Mouse (Mus musculus) urinary bladder, postnatal 4 days (tissue): ENCODE results near the gene Klk11.

Experiments used
- DNase-seq, 2 experiments: peaks; one replicate each; pipeline ENCODE4 v3.0.0; 2021 to 2022; ENCODE audit warnings: low spot score in 2 of 2

Klk11 gene

DNA sequence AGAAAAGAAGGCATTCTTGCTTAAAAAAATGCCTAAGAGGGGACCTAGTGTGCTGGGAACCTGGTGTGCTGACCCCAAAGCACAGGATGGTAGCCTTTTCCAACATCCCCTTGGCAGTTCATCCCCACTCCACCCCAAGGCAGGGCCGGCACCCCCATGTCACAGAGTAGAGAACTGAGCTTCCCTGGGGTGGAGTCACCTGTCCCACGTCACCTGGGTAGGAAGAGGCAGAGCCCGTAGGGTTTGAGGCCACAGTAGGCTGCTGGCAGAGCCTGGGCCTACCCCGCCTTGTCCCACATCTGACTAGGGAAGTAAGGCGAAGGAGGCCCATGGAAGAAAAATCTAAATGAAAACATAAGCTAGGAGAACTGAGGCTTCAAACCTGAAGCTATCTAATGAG is at the start of gene Klk11:
Gene Klk11, plus strand, starts transcription at position 241 of the 400 bp plus-strand sequence.
- DNase-seq, result peak; percentile 13 to 58

DNA sequence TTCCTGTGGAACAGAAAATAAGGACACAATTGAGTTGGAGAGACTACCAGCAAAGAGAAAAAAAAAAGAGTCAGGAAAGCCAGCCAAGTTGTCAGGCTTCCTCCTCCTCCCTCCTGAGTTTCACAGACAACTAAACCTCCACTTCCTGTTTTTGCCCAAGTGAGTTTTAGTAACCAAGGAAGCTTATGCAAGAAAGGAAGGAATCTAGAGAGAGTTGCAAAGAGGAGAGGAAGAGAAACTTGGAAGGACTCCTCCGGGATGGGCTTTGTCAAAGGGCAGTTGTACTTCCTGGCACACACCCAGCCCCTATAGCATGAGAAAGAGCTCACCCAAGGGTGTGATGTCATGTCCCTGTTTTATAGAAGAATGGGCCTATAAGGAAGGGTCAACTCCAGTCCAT is 26.6 kb upstream of the Klk11 start:
- no peak for DNase-seq

DNA sequence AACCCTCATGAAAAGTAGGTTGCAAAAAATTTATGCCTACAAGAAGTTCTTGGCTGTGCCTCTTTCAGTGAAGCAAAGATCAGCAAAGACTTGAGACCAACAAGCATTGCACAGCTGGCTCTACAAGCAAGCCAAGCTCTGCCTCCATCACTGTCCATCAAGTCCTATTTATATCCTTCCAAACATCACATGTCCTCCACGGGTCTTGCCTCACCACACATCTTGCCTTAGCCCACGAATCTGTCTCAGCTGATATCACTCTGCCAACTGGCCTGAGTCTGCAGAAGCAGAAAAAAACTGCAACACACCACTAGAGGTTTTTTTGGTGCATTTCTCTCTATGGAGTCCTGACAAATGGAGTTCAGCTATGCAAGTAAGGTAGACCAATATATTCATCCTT is 21.6 kb upstream of the Klk11 start:
- DNase-seq, result no peak

DNA sequence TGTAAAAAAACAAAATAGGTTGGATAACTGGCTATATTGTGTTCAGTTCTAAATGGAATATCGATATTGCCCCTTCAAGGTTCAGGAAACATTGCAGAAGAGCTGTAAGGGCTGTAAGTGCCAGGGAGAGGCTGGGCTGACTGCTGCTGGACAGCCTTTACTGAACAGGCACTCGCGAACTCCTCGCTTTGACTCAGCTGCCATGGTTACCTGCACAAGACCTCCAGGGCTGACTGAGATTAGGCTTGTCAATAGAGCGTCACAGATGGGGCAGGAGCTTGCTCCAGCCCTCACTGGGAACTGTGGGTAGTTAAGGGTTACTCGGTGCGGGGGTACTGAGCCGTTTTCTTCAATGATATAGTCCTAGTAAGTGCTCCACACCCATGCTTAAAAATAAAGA is 7.9 kb upstream of the Klk11 start:
- DNase-seq, result peak in 1 of 2 experiments; percentile 5

DNA sequence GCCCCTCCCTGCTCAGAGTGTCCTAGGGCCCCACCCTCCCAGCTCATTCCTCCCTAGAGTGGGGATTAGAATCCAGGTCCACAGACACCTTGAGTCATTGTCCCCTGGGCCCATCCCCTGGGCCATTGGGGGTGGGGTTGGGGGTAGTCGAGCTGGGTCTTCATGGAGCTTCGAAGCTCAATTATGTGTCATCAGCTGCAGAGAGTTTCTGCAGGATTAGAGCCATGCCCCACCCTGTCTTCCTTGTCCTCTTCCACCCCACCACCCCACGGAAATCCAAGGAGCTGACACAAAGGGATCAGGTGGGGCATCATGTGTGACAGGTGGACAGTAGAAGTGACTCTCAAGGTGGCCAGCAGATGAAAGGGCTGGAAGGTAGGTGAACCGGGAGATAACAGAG is 5.8 kb upstream of the Klk11 start, which contains the start of gene Klk12:
Gene Klk12, plus strand, starts transcription at position 301 of the 400 bp plus-strand sequence.
- DNase-seq, result peak in 1 of 2 experiments; percentile 13

DNA sequence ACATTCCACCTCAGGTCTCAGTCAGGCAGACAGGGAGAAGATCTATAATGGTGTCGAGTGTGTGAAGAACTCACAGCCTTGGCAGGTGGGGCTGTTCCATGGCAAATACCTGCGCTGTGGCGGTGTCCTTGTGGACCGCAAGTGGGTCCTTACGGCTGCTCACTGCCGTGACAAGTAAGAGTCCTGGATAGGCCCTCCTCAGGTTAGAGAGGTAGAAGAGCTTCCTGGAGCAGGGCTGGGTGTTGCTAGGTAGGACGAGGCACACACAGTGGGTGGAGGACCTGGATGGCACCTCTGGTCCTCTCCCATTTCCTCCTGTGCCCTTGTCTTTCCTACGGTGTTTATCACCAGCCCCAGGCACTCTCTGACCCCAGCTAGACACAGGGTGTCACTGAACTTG is 4.8 kb upstream of the Klk11 start:
- peak; percentile 14 to 52 for DNase-seq

DNA sequence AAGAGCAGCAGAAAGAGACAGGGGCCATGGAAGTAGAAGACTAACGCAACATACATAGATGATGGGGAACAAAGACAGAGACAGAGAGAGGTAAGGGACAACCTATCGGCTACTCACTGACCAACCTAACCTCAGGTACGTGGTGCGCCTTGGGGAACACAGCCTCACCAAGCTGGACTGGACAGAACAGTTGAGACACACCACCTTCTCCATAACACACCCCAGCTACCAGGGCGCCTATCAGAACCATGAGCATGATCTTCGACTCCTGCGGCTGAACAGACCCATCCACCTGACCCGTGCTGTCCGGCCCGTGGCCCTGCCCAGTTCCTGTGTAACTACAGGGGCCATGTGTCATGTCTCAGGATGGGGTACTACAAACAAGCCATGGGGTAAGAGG is 3.7 kb upstream of the Klk11 start:
- DNase-seq, result peak; percentile 15 to 47

DNA sequence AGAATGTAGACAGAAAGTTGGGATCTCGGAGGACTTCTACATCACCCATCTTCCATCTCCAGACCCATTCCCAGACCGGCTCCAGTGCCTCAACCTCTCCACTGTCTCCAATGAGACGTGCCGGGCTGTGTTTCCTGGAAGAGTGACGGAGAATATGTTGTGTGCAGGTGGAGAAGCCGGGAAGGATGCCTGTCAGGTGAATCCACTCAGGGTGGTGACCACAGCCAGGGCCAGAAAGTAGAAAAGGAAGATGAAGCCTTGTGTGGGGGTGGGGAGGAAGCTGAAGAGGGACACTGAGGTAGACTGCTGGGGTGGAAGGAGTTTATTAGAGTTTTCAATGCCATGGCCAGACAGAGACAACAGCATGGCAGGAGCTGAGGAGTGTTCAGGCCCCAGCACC is 2.5 kb upstream of the Klk11 start:
- DNase-seq, result peak; percentile 5 to 52

DNA sequence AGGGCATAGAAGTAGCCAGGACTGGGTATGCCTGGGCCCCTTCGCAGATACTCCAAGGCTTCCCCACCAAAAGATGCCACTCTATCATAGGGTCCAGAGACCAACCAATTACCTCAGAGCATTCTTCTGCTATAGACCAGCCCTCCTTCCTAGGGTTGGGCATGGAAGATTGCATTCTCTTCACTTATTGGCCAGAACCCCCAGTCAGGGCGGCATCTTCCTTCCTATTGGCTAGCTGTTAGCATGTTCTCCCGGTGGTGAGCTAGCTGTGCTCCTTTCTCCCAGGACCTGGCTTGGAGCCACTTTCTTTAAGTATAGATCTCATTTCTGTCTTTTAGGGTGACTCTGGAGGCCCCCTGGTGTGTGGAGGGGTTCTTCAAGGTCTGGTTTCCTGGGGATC is 1.5 kb upstream of the Klk11 start:
- DNase-seq, result no peak

DNA sequence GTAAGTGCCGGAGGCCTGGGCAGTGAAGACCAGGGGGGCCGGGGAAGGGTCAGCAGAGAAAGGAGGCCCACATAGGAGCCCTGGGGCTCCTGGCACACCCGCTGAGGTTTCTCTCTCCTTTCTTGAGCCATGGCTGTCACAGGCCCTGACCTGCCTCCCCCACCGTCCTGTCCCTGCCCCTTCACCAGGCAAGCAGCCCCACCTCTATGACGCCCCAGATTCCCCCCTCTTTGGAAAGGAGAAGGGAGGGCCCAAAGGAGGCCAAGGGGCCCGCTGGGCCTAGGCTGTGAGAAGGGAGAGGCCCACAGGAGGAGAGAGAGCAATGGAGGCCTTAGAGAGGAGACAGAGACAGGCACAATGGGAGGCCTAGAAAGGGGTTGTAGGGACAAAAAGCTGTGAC is 398 bp downstream of the Klk11 start:
- peak; percentile 12 to 58 for DNase-seq

DNA sequence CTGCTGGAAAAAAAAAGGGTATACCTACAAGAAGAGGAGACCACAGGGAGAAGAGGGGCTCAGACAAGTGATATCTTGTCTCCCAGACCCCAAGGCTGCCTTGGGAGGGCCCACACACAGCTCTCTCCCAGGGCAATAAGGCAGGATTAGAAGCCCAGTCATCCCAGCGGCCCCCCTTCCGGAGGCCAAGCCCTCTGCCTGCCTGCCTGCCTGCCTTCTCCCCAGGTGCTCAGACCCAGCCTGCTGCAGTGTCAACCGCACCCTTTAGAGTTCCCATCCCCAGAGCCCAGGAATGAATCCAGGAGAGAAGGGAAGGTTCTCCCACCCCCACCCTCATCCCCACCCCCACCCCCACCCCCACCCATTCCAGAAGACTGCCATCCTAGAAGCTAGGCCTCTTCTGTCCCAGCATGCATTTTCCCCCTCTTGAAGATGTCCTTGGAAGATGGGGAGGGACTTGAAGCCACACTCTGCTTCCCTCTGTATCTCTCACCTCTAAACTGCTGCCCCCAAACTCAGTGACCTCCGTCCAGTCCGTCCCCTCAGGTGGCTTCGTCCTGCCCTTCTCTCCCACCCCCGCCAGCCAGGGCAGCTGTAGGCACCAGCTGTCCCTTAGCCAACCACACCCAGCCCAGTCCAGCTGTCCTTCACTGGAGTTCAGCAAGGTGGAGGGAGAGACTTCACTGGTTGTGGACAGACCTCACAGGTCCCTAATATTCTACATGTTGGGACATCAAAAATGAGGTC is 1.1 kb downstream of the Klk11 start:
- DNase-seq, result peak; percentile 13 to 52

DNA sequence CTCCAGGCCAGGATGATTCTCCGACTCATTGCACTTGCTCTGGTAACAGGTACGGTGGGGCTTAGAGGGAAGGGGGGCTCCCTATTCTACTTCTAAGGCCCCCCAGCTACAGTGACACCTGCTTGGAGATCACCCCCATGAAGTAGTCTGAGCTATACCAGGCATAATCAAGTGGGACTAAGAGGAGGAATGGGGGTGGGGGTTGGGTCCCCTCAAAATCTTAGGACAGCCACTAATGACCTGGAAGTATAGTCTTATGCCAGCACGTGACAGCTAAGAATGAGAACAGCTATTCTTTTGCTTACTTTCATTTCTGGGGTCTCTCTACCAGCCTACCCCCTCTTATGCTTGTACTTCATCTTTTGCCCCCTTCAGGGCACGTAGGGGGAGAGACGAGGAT is 2.1 kb downstream of the Klk11 start:
- DNase-seq, result peak in 1 of 2 experiments; percentile 16

DNA sequence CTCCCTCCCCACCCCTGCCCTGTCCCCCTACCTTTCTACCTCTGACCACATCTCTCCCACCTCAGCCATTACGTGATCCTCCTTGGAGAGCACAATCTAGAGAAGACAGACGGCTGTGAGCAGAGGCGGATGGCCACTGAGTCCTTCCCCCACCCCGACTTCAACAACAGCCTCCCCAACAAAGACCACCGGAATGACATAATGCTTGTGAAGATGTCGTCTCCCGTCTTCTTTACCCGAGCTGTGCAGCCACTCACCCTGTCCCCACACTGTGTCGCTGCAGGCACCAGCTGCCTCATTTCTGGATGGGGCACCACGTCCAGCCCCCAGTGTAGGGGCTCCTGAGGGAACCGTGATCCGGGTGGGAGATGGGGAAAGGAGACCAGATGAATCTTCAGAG is 3.0 kb downstream of the Klk11 start:
- DNase-seq, result peak in 1 of 2 experiments; percentile 14

DNA sequence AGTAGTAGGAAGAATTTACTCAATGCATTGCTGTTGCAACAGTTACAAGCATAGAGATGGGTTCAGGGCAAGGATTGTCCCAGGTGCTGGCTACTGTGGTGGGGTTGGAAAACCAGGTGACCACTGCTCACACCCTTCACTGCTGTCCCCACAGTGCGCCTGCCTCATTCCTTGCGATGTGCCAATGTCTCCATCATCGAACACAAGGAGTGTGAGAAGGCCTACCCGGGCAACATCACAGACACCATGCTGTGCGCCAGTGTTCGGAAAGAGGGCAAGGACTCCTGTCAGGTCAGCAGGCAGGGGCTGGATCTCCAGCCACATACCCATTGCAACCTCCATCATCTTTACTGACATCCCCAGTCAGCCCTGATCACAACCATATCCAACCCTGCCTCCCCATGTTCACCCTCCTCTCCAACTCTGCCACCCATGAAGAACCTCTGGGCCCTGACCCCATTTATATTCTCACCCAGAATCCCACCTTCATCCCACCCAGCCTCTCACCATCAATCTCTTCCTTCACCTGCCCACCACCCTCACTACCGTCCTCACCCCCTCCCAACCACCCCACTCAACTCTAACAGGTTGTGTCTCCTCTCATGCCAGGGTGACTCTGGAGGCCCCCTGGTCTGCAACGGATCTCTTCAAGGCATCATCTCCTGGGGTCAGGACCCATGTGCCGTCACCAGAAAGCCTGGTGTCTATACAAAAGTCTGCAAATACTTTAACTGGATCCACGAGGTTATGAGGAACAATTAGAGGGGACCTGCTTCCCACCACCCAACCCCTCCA is 4.0 kb downstream of the Klk11 start:
- peak in 1 of 2 experiments; percentile 13 for DNase-seq

DNA sequence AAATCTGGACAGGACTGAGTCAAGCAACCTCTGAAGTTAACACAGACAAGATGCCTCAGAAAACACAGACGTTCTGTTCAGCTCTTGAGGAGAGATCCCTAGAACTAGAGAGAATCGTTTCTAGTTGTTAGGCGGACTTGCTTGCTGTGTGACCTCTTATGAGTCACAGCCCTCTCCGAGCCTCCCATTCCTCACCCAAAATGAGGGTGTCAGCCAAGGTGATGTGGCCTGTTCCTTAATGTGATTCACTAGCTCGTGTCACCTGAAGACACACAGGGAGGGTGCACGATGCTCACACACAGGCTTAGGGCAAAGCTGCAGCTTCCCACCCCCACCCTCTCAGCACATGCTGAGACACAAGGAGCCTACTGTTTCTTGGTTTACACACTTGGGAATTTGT is 5.8 kb downstream of the Klk11 start:
- DNase-seq, result peak; percentile 8 to 42

DNA sequence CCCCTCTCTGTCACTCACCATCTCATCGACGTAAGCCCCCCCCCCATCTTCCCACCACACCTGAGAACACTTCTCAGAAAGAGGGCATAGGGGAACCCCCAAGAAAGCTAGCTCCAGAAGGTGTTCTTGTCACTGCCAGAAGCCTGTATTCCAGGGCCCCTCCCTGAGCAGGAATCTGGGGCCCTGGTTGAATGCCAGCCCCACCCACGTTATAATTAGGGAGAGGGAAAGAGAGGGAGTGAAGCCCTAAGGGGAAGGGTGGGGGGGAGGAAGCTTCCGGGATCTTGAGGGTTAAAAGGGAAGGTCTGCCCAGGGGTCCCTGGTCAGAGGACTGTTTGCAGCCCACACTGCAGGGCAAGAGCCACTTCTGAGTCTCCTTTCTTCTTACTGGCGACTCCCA is 6.3 kb downstream of the Klk11 start, which contains the start of gene Klk10:
Gene Klk10, plus strand, starts transcription at position 290 of the 400 bp plus-strand sequence.
- DNase-seq, result peak in 1 of 2 experiments; percentile 55

DNA sequence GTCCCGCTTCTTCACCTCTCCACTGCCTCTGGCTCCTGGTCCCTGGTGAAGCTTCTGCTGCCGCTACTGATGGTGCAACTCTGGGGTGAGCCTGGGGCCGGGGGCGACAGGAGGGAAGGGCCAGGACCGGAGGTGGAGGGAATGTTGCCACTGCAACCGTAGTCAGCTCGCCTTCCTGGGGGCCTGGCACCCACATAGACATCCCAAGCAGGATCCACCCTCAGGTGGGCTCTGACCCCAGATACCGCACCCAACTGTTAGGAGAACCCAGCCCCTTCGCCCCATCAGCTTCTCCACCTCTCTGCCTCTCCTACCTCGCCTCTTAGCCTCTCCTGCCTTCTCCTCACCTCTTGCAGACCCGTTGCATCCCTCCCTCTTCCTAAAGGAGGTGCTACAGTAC is 7.1 kb downstream of the Klk11 start:
- peak in 1 of 2 experiments; percentile 54 for DNase-seq

DNA sequence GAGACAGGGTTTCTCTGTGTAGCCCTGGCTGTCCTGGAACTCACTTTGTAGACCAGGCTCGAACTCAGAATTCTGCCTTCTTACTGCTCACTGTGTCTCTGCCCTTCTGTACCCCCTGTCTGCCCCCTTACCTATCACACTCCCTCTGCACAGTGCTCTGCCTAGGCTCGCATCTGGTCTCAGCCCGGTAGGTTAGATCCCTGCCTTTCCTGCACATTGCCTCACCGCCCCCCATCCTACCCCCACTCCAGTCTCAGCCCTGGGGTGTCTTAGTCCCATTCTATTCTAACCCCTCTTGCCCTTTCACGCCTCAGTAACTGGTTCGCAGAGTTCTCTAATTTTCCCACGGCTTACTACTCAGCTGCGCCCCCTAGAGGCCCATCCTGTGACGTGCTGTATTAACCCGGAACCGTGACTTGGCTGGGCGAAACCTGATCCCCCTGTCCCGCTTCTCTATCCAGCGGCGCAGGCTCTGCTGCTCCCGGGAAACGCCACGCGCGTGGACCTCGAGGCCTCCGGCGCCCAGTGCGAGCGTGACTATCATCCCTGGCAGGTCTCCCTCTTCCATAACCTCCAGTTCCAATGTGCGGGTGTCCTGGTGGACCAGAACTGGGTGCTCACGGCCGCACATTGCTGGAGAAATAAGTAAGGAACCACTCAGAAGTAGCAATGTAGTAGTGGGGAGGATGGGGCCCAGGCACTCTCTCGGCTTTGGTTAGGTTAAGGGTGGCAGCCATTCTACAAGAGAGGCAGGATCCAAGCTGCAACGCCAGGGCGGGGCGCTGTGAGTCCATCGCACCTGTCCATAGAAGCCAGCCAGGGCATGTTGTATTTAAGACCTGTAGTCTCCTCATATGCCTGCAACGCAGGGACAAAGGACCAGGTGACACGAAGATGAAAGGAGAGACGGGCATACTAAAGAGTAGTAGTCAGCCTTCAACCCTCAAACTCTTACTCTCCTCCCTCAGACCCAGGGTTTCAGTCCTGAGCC is 8.2 kb downstream of the Klk11 start:
- peak; percentile 67 to 89 for DNase-seq

DNA sequence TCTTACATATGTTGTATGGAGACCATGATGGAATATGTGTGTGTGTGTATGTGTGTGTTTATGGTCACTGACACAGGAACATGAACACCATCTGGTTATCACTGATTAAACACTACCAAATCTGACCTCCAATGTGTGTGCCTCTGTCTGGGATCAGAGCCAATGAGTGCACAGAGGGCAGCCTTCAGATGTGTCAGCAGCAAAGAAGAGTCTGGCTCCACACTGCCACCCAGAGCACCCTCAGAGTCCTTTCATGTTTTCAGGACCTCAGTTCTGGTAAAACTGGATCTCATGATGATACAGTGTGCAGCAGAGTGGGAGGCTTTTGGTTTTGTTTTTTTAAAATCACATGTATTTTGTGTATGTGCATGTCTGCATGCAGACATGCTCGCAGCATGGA is 10.9 kb downstream of the Klk11 start:
- no peak for DNase-seq

DNA sequence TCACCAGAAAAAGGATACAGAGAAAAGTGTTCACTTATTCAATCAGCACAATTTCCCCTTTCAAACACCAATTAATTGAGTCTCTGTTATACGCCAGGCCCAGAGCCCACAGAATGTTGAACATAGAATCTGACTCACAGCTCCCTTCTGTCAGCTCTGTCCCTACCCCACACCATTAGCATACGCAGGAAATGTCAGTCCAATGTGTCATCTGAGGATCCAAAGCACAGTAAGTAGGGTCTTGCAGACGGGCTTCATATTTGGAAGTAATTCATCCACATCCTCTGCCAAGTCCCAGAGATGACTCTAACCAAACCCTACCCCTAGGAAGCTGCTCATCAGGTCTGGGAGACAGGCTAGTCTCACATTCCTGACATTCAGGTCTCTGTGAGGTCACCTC is 13.7 kb downstream of the Klk11 start:
- DNase-seq, result no peak

DNA sequence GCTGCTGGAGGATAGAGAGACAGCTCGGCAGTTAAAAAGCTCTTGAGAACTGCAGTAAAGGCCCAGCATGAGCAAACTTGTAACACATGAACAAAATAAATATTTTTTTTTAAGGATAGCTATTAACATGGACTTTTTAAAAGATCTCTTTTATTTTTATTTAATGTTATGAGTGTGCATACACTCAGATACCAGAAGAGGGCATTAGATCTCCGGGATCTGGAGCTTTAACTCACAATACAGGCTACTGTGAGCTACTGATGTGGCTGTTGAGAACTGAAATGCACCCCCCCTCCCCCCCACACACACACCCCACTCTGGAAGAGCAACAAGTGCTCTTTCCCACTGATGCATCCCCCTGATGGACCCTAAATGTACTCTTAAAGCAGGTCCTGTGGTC is 14.9 kb downstream of the Klk11 start:
- no peak for DNase-seq

DNA sequence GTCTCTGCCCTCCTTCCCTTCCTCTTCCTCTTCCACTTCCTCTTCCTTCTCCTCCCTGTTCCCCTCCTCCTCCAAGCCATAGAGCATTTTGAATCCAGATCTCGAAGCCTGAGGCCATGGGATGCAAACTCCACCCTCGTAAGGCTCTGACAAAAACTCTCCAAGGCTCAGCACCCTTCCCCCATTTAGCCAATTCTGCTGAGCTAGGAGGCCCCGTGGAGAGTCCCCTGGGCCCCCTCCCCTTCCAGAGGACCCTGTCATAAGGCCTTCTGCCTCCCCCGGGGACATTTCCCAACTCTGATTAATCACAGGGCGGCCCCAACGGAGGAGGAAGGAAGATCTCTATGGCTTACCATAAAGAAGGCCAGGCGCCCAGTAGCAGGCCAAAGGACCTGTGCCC is 17.2 kb downstream of the Klk11 start, which contains the start of gene Klk9:
Gene Klk9, plus strand, starts transcription at position 301 of the 400 bp plus-strand sequence.
- no peak for DNase-seq
